Mouse (Mus musculus) hindbrain, postnatal 0 days (tissue): ENCODE measurements around the gene Rac1. TPM values are rescaled to one million over a fixed set of nuclear protein-coding genes. Genes with fewer than 3 reads are reported as not detected.
A peak's percentile ranks its signal among the peaks of the same experiment; 100 is the strongest.

Experiments used
- ATAC-seq: fragments of 200-750 bp; cut with Nextera tagmentation; 2 replicates; pipeline ENCODE4 v1.8.0; 2017; ENCODE audit warnings: mild to moderate bottlenecking, moderate TSS enrichment, moderate library complexity
- DNase-seq: peaks from one replicate; pipeline ENCODE4 v3.0.0-alpha.2; 2015; ENCODE audit warnings: low spot score
- H3K27ac ChIP-seq: fragments of 300-500 bp; sonication (generic); 2 replicates; pipeline ENCODE4 v1.5.1; 2014; ENCODE audit warnings: mild to moderate bottlenecking
- H3K27me3 ChIP-seq: fragments of 300-500 bp; sonication (generic); 2 replicates; pipeline ENCODE4 v1.6.1; 2014; ENCODE audit warnings: low read length, mixed read lengths; ENCODE audit not compliant: insufficient read depth
- H3K36me3 ChIP-seq: fragments of 300-500 bp; sonication (generic); 2 replicates; pipeline ENCODE4 v1.6.1; 2014; ENCODE audit warnings: low read length, mixed read lengths; ENCODE audit not compliant: insufficient read depth
- H3K4me1 ChIP-seq: fragments of 300-500 bp; sonication (generic); 2 replicates; pipeline ENCODE4 v1.6.1; 2014; ENCODE audit warnings: antibody characterized with exemption, low read length, mixed read lengths; ENCODE audit not compliant: insufficient read depth
- H3K4me2 ChIP-seq: fragments of 300-500 bp; sonication (generic); 2 replicates; pipeline ENCODE4 v1.6.1; 2014; ENCODE audit warnings: low read depth, mild to moderate bottlenecking, low read length, moderate library complexity, mixed read lengths
- H3K4me3 ChIP-seq: fragments of 300-500 bp; sonication (generic); 2 replicates; pipeline ENCODE4 v1.5.1; 2014; ENCODE audit warnings: low read length
- H3K9ac ChIP-seq: fragments of 300-500 bp; sonication (generic); replicated peaks from 2 replicates; pipeline ENCODE4 v1.6.1; 2014; ENCODE audit warnings: mild to moderate bottlenecking, low read length, moderate library complexity, mixed read lengths
- H3K9me3 ChIP-seq: fragments of 300-500 bp; sonication (generic); 2 replicates; pipeline ENCODE4 v1.6.1; 2016; ENCODE audit warnings: low read length, mixed read lengths
- CTCF ChIP-seq: IDR thresholded peaks from 2 replicates; pipeline ENCODE4 v1.5.1; 2016; ENCODE audit warnings: antibody characterized with exemption, control low read depth, low read depth
- WGBS: fragments of 180-500 bp; shearing (Covaris S2); extraction: QIAGEN DNeasy Blood & Tissue Kit; methylation state at CpG from one replicate; pipeline ENCODE4 v1.1.7; 2014; 5-methylcytosine and 5-hydroxymethylcytosine counted together
- polyA plus RNA-seq: library from polyadenylated mRNA; unstranded; fragments of >200 nt; fragmentation: Nextera tagmentation; extraction: Ambion mirVana; gene quantifications from 2 replicates; pipeline ENCODE4 v1.2.1, GENCODE M21; 2015
- total RNA-seq: library from RNA; depleted of rRNA; stranded (reverse); fragments of >200 nt; gene quantifications from 2 replicates; pipeline ENCODE4 v1.2.3, GENCODE M21; 2014

Gene Rac1
- total and polyA plus RNA-seq, 2 experiments from 2014 or later: 148 to 436 TPM

DNA sequence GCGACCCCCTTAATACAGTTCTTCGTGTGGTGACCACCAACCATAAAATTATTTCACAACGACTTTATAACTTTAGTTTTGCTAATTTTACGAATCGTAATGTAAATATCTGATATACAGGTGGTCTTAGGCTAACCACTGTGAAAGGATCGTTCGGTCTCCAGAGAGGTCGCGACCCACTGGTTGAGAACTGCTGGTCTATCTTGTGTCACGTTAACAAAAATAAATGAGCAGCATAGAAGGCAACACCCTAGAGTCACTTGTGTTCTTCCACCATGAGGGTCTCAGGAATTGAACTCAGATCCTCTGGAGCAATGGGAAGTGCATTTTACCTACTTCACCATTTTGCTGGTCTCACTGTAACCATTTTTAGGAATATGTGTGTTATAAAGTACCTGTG is 20.0 kb upstream of the Rac1 start:
- ATAC-seq: no peak
- DNase-seq: no peak
- peaks cover 14% of the 10 kb centered on the region for H3K4me1 ChIP-seq
- no peak overlapping the region; the same call in 1 of the 2 replicates for H3K4me3 ChIP-seq
- peak overlapping the region; percentile 83 for H3K4me2 ChIP-seq
- H3K9me3 ChIP-seq: no peaks in the 10 kb centered on the region
- no peaks in the 10 kb centered on the region for H3K36me3 ChIP-seq
- no peak overlapping the region for H3K9ac ChIP-seq
- H3K27me3 ChIP-seq: no peaks in the 10 kb centered on the region
- H3K27ac ChIP-seq: peak overlapping the region; percentile 74; the same call in 1 of the 2 replicates
- no peak for TF ChIP-seq CTCF
- WGBS: 60% methylated on average over 10 of the region's 10 CpGs

DNA sequence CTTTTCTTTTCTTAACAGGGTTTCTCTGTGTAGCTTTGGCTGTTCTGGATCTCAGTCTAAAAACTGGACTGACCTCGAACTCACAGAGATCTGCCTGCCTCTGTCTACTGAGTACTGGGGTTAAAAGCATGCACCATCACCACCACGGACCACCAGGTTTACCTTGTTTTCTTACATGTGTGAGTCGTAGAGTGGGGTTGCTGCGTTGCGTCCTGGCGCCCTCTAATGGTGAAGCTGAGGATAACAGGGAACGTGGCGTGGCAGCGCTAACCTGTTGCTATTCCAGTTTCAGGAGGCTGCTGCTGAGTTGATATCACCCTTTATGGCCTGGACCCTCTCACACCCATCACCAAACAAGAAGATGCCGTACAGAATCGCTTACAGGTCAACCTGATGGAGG is 19.5 kb upstream of the Rac1 start:
- TF ChIP-seq CTCF: peak; percentile 96
- H3K9me3 ChIP-seq: no peaks in the 10 kb centered on the region
- no peak overlapping the region for H3K9ac ChIP-seq
- ATAC-seq: no peak
- H3K4me3 ChIP-seq: no peak overlapping the region
- DNase-seq: peak; percentile 72
- H3K36me3 ChIP-seq: no peaks in the 10 kb centered on the region
- no peak overlapping the region for H3K27ac ChIP-seq
- no peaks in the 10 kb centered on the region for H3K27me3 ChIP-seq
- H3K4me1 ChIP-seq: peaks cover 14% of the 10 kb centered on the region
- H3K4me2 ChIP-seq: no peak overlapping the region
- 7% methylated on average over 11 of the region's 11 CpGs for WGBS

DNA sequence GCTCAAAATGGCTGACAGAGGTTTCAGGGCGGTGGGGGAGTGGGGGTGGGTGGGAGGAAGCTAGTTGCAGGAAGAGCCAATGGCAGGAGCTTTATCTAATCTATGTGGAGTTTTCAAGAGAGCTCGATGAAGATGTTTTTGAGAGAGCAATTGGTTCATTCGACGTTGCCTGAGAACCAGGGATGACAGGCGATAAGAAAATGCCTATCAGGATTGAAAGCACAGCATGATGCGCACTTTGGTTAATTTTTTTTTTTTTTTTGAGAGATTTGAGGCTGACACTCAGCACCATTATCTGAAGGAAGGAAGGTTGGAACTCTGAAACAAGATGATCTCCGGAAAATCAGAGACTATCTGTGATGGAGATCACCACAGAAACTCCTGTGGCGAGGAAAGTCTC is 11.3 kb upstream of the Rac1 start:
- no peaks in the 10 kb centered on the region for H3K36me3 ChIP-seq
- DNase-seq (no peak), ATAC-seq (no peak)
- no peak overlapping the region for H3K4me3 ChIP-seq
- no peak overlapping the region for H3K27ac ChIP-seq
- no peak overlapping the region for H3K4me2 ChIP-seq
- no peaks in the 10 kb centered on the region for H3K27me3 ChIP-seq
- H3K9ac ChIP-seq: no peak overlapping the region
- H3K4me1 ChIP-seq: no peaks in the 10 kb centered on the region
- H3K9me3 ChIP-seq: no peaks in the 10 kb centered on the region
- no peak for TF ChIP-seq CTCF
- WGBS: 88% methylated on average over 8 of the region's 8 CpGs

DNA sequence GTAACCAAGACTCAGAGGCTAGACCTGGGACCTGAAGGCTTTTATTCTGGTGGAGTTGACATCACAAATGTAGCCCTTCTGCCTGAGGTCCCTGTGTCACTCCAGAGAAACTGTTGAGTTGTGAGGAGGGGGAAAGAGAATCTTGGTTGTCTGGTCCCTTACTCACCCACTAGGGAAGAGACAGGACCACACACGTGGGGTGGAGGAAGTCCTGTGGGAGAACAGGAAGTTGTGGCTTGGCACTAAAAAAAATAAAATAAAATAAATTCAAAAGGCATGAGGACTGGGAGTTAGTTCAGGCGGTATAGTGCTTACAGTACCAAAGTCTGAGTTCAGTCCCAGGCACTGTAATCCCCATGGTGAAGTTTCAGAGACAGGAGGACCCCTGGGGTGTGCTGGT is 9.2 kb upstream of the Rac1 start:
- WGBS: 48% methylated on average over 2 of the region's 2 CpGs
- H3K36me3 ChIP-seq: no peaks in the 10 kb centered on the region

DNA sequence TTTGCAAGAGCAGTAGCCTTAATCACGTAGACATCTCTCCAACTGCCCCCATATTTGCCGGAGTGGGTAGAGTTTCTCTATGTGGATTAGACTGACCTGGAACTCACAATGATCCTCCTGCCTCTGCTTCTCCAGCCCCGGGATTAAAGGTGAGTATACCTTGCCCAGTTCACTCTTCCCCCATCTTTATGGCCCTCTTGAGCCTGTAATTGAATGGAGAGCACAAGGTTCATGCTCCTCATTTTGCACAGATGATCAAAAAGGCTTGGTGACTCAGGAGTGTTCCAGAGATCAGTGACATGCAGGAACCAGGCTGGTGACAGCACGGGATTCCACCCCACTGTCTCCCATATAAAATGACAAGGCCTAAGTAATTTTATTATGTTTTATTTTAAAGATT is 7.1 kb upstream of the Rac1 start:
- no peaks in the 10 kb centered on the region for H3K36me3 ChIP-seq
- no peak overlapping the region for H3K4me2 ChIP-seq
- DNase-seq: no peak
- H3K9me3 ChIP-seq: no peaks in the 10 kb centered on the region
- no peak overlapping the region for H3K4me3 ChIP-seq
- no peak for ATAC-seq
- WGBS: 84% methylated on average over 4 of the region's 4 CpGs
- H3K27ac ChIP-seq: no peak overlapping the region
- H3K27me3 ChIP-seq: no peaks in the 10 kb centered on the region
- no peak overlapping the region for H3K9ac ChIP-seq
- TF ChIP-seq CTCF: no peak
- no peaks in the 10 kb centered on the region for H3K4me1 ChIP-seq

More for the DNA sequence above, 9.2 kb upstream of the Rac1 start:
- no peak for DNase-seq
- Histone ChIP-seq H3K27ac (no peak overlapping the region), H3K9ac (no peak overlapping the region), H3K9me3 (no peaks in the 10 kb centered on the region), H3K4me3 (no peak overlapping the region), H3K4me1 (no peaks in the 10 kb centered on the region), H3K4me2 (no peak overlapping the region), H3K27me3 (no peaks in the 10 kb centered on the region)
- no peak for TF ChIP-seq CTCF
- no peak for ATAC-seq

DNA sequence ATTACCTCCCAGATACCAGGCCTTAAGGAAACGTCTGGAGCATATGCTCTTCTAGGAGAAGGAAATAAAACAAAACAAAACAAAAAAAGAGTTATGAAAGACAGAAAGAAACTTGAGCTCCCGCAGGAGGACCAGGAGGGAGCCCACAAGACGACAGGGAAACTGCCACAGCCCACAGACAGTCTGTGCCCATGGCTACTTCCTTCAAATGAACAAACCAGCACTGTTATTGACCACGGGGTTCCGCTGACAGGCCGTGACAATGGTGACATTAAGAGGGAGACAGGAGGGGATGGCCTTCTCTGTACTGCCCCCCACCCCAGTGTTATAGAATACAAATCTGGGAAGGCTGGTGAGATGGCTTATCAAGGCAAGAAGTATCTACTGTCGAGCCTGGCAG is 2.9 kb upstream of the Rac1 start:
- Histone ChIP-seq H3K9ac (no peak overlapping the region), H3K4me3 (no peak overlapping the region), H3K4me2 (no peak overlapping the region), H3K9me3 (no peaks in the 10 kb centered on the region), H3K36me3 (no peaks in the 10 kb centered on the region), H3K27me3 (no peaks in the 10 kb centered on the region), H3K4me1 (peaks cover 12% of the 10 kb centered on the region), H3K27ac (no peak overlapping the region)
- DNase-seq: no peak
- WGBS: 43% methylated on average over 7 of the region's 7 CpGs
- no peak for ATAC-seq
- TF ChIP-seq CTCF: no peak

DNA sequence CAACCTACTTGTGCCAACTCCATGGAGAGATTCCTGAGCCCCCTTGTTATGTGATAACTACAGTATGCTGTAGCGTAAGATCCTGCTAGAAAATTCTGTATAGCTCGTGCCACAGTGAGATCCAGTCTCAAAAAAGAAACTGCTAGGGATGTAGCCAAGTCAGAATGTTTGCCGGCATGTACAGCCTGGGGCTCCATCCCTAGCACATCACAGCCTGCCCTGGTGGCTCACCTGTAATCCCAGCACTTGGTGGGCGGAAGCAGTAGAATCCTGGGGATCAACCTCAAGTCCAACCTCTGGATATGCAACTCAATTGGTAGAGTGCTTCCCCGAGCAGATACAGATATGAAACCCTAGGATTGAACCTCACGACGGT is 460 bp upstream of the Rac1 start:
- DNase-seq (no peak), ATAC-seq (peak; percentile 52)
- Histone ChIP-seq H3K9ac (peak overlapping the region; percentile 99), H3K36me3 (no peaks in the 10 kb centered on the region), H3K4me1 (peaks cover 19% of the 10 kb centered on the region), H3K4me2 (peak overlapping the region; percentile 64), H3K27ac (peak overlapping the region; percentile 97), H3K9me3 (no peaks in the 10 kb centered on the region), H3K4me3 (peak overlapping the region; percentile 96), H3K27me3 (no peaks in the 10 kb centered on the region)
- 13% methylated on average over 7 of the region's 7 CpGs for whole genome bisulfite sequencing
- no peak for TF ChIP-seq CTCF
